18 mouse cellular contexts compared by ENCODE assay signal in genomic region chr2:112760692-112761091, GRCm38 (mm10).
A peak's percentile ranks its signal among the peaks of the same experiment; 100 is the strongest.
DNase-seq lines count a peak whose midpoint lies in the region; ATAC-seq and TF ChIP-seq lines count a peak whose summit lies in the region.
"Had no signal": no experiment of that assay in that cellular context is flagged by ENCODE, and none has a peak within 500 bp of the region (broad histone marks: within the 10 kb centered on the region; RNA-seq: fewer than 3 reads in every experiment).

No protein-coding gene starts in this region.

- 0 out of 2 replicates have a peak, but pooled peaks cover 3% of the 10 kb centered on the region for H3K4me1 ChIP-seq in forebrain, embryonic 12.5 days
- H3K4me1 ChIP-seq in forebrain, embryonic 10.5 days, result no peaks in the 10 kb centered on the region
- 0 out of 2 replicates have a peak, but pooled peaks cover 11% of the 10 kb centered on the region for H3K4me1 ChIP-seq in hindbrain, embryonic 13.5 days (replicated peaks)
- no peaks in the 10 kb centered on the region for H3K4me1 ChIP-seq in hindbrain, postnatal 0 days (ENCODE audit: insufficient read depth, low read length)
- no peaks in the 10 kb centered on the region for H3K4me1 ChIP-seq in forebrain, postnatal 0 days (ENCODE audit: insufficient read depth)
- H3K4me1 ChIP-seq: embryonic facial prominence, embryonic 12.5 days; heart, embryonic 12.5 days had no signal

- no peak overlapping the region for H3K4me3 ChIP-seq in forebrain, embryonic 12.5 days (replicated peaks)
- H3K4me3 ChIP-seq in forebrain, embryonic 10.5 days, result no peak overlapping the region
- H3K4me3 ChIP-seq in hindbrain, embryonic 13.5 days, result no peak overlapping the region
- H3K4me3 ChIP-seq in hindbrain, postnatal 0 days (ENCODE audit: low read length), result no peak overlapping the region
- H3K4me3 ChIP-seq in forebrain, postnatal 0 days (ENCODE audit: low read depth, low read length), result no peak overlapping the region
- H3K4me3 ChIP-seq: embryonic facial prominence, embryonic 12.5 days; heart, embryonic 12.5 days had no signal

- H3K27me3 ChIP-seq in forebrain, embryonic 12.5 days, result no peaks in the 10 kb centered on the region
- no peaks in the 10 kb centered on the region for H3K27me3 ChIP-seq in forebrain, embryonic 10.5 days (ENCODE audit: poor library complexity, severe bottlenecking)
- no peaks in the 10 kb centered on the region for H3K27me3 ChIP-seq in hindbrain, embryonic 13.5 days
- no peaks in the 10 kb centered on the region for H3K27me3 ChIP-seq in hindbrain, postnatal 0 days (ENCODE audit: insufficient read depth, low read length)
- H3K27me3 ChIP-seq in forebrain, postnatal 0 days (ENCODE audit: insufficient read depth, low read length), result no peaks in the 10 kb centered on the region
- H3K27me3 ChIP-seq: embryonic facial prominence, embryonic 12.5 days; heart, embryonic 12.5 days had no signal

- DNase-seq in forebrain, embryonic 10.5 days (ENCODE audit: extremely low spot score, low spot score), result no peak
- no peak for DNase-seq in hindbrain, postnatal 0 days (ENCODE audit: low spot score)
- peak; percentile 53 for DNase-seq in brain, embryonic 14.5 days (ENCODE audit: low read depth)
- DNase-seq in forebrain, postnatal 0 days, result peak; percentile 8
- DNase-seq: B cell, adult 2 months; cerebellum, adult 11-12 months; cerebellum, adult 9-10 months; cerebellum, postnatal 25 days; gastrocnemius, postnatal 14 days; heart, postnatal 36 days; kidney, adult 9 months had no signal

- no peak overlapping the region for H3K9ac ChIP-seq in forebrain, embryonic 12.5 days
- no peak overlapping the region for H3K9ac ChIP-seq in hindbrain, embryonic 13.5 days
- H3K9ac ChIP-seq in hindbrain, postnatal 0 days (replicated peaks; ENCODE audit: low read length), result no peak overlapping the region
- no peak overlapping the region for H3K9ac ChIP-seq in forebrain, postnatal 0 days
- H3K9ac ChIP-seq: embryonic facial prominence, embryonic 12.5 days; heart, embryonic 12.5 days had no signal

- no peaks in the 10 kb centered on the region for H3K9me3 ChIP-seq in forebrain, embryonic 12.5 days
- no peaks in the 10 kb centered on the region for H3K9me3 ChIP-seq in forebrain, embryonic 10.5 days
- no peaks in the 10 kb centered on the region for H3K9me3 ChIP-seq in hindbrain, embryonic 13.5 days
- H3K9me3 ChIP-seq in hindbrain, postnatal 0 days (ENCODE audit: low read length), result no peaks in the 10 kb centered on the region
- H3K9me3 ChIP-seq in forebrain, postnatal 0 days (ENCODE audit: low read length), result no peaks in the 10 kb centered on the region
- H3K9me3 ChIP-seq: embryonic facial prominence, embryonic 12.5 days; G1E; heart, embryonic 12.5 days had no signal

- 65% methylated on average over 4 of the region's 4 CpGs for WGBS in forebrain, embryonic 12.5 days
- 87% methylated on average over 4 of the region's 4 CpGs for WGBS in forebrain, embryonic 10.5 days
- 67% methylated on average over 4 of the region's 4 CpGs for WGBS in hindbrain, embryonic 13.5 days
- 63% methylated on average over 4 of the region's 4 CpGs for WGBS in hindbrain, postnatal 0 days
- WGBS in forebrain, postnatal 0 days, result 38% methylated on average over 4 of the region's 4 CpGs

- ATAC-seq in forebrain, embryonic 12.5 days (ENCODE audit: low FRiP score), result peak; percentile 24; the same call in 1 of the 2 replicates
- ATAC-seq in hindbrain, embryonic 13.5 days (ENCODE audit: low FRiP score), result no peak
- ATAC-seq in hindbrain, postnatal 0 days, result no peak
- ATAC-seq in forebrain, postnatal 0 days, result peak; percentile 47; the same call in 1 of the 2 replicates
- ATAC-seq in frontal cortex, adult (ENCODE audit: low TSS enrichment), result no peak
- ATAC-seq: CD4-positive, CD25-positive, alpha-beta regulatory T cell, adult 4 months had no signal

- H3K36me3 ChIP-seq in forebrain, embryonic 12.5 days (replicated peaks), result no peaks in the 10 kb centered on the region
- H3K36me3 ChIP-seq in forebrain, embryonic 10.5 days (replicated peaks), result no peaks in the 10 kb centered on the region
- no peaks in the 10 kb centered on the region for H3K36me3 ChIP-seq in hindbrain, embryonic 13.5 days
- H3K36me3 ChIP-seq in hindbrain, postnatal 0 days (ENCODE audit: insufficient read depth, low read length), result no peaks in the 10 kb centered on the region
- no peaks in the 10 kb centered on the region for H3K36me3 ChIP-seq in forebrain, postnatal 0 days (ENCODE audit: insufficient read depth)
- H3K36me3 ChIP-seq: embryonic facial prominence, embryonic 12.5 days; G1E; heart, embryonic 12.5 days had no signal

- TF ChIP-seq CTCF in hindbrain, postnatal 0 days (IDR thresholded peaks at IDR 0.05; ENCODE audit: low read depth), result no peak
- TF ChIP-seq CTCF in brain, embryonic 14.5 days (IDR thresholded peaks at IDR 0.05; ENCODE audit: borderline replicate concordance, extremely low read depth, insufficient read depth, insufficient read length), result no peak
- no peak for TF ChIP-seq CTCF in forebrain, postnatal 0 days (IDR thresholded peaks at IDR 0.05; ENCODE audit: low read depth)

- no peak for TF ChIP-seq POLR2A in brain, embryonic 14.5 days (IDR thresholded peaks at IDR 0.05; ENCODE audit: borderline replicate concordance, extremely low read depth, insufficient read depth, insufficient read length, poor library complexity, severe bottlenecking)

- H3K4me2 ChIP-seq in forebrain, embryonic 12.5 days, result no peak overlapping the region
- H3K4me2 ChIP-seq in hindbrain, embryonic 13.5 days, result no peak overlapping the region
- H3K4me2 ChIP-seq in hindbrain, postnatal 0 days (ENCODE audit: low read depth, low read length), result no peak overlapping the region
- no peak overlapping the region for H3K4me2 ChIP-seq in forebrain, postnatal 0 days (ENCODE audit: low read depth)
- H3K4me2 ChIP-seq: embryonic facial prominence, embryonic 12.5 days; heart, embryonic 12.5 days had no signal

- H3K27ac ChIP-seq in forebrain, embryonic 12.5 days, result peak overlapping the region; percentile 32
- no peak overlapping the region for H3K27ac ChIP-seq in forebrain, embryonic 10.5 days
- 0 out of 2 replicates have a peak overlapping the region, but pooled peaks have one; percentile 1 for H3K27ac ChIP-seq in hindbrain, embryonic 13.5 days
- no peak overlapping the region for H3K27ac ChIP-seq in hindbrain, postnatal 0 days
- H3K27ac ChIP-seq in forebrain, postnatal 0 days (ENCODE audit: low read depth, low read length), result no peak overlapping the region
- H3K27ac ChIP-seq: embryonic facial prominence, embryonic 12.5 days had no signal

Comparison
In these comparisons a context has a peak if more than half of its experiments do, and no peak if none do; other contexts are left out.
1. H3K27ac ChIP-seq: peak in forebrain, embryonic 12.5 days (single experiment) and hindbrain, embryonic 13.5 days (single experiment); none in forebrain, embryonic 10.5 days (single experiment), hindbrain, postnatal 0 days (single experiment) and forebrain, postnatal 0 days (single experiment).
2. DNase-seq: peak in brain, embryonic 14.5 days (single experiment) and forebrain, postnatal 0 days (single experiment); none in forebrain, embryonic 10.5 days (single experiment) and hindbrain, postnatal 0 days (single experiment).
3. ATAC-seq: peak in forebrain, embryonic 12.5 days (single experiment) and forebrain, postnatal 0 days (single experiment); none in hindbrain, embryonic 13.5 days (single experiment), hindbrain, postnatal 0 days (single experiment) and frontal cortex, adult (single experiment).